Mouse (Mus musculus) MEL-GATA-1-ER (cell line): ENCODE measurements at regions not wholly inside any gene's neighbourhood (a gene's known extent, or its start where the extent isn't known, plus 50 kb on each side); places are given as distances from the start of the nearest gene placed in this dataset.
"Not testable (repeated sequence)": the region's sequence is repeated elsewhere in the genome, so short reads cannot be mapped to it uniquely, and the experiment has no call there.

ENCODE experiments used
- DNase-seq: peaks from one replicate; pipeline ENCODE4 v3.0.0-alpha.2; 2012; ENCODE audit warnings: low read depth; ENCODE audit errors: extremely low read depth

- no peak for DNase-seq
Observed at GRCm38 (mm10) chr3:106320061-106320460, 85.9 kb downstream of the Chil6 start.

GRCm38 (mm10) chr3:106316974-106317373 is 89.0 kb downstream of the Chil6 start:
- DNase-seq = peak; percentile 12

GRCm38 (mm10) chr3:106292938-106293337 is 73.6 kb upstream of the Chil4 start:
- no peak for DNase-seq

GRCm38 (mm10) chr3:106291894-106292293 is 72.6 kb upstream of the Chil4 start:
- no peak for DNase-seq

- DNase-seq = not testable (repeated sequence)
Observed at GRCm38 (mm10) chr3:106278571-106278970, 59.3 kb upstream of the Chil4 start.

GRCm38 (mm10) chr3:106275677-106276076 is 56.4 kb upstream of the Chil4 start:
- DNase-seq = not testable (repeated sequence)
